Mouse (Mus musculus) ES-Bruce4 (cell line): ENCODE measurements around the gene Mcoln1.

Experiments
- CTCF ChIP-seq: IDR thresholded peaks from one replicate; pipeline ENCODE4 v1.8.1; 2011; ENCODE audit warnings: low read depth, low read length
- POLR2A ChIP-seq: IDR thresholded peaks from one replicate; pipeline ENCODE4 v1.8.1; 2011; ENCODE audit warnings: low read length; ENCODE audit not compliant: insufficient read depth

DNA sequence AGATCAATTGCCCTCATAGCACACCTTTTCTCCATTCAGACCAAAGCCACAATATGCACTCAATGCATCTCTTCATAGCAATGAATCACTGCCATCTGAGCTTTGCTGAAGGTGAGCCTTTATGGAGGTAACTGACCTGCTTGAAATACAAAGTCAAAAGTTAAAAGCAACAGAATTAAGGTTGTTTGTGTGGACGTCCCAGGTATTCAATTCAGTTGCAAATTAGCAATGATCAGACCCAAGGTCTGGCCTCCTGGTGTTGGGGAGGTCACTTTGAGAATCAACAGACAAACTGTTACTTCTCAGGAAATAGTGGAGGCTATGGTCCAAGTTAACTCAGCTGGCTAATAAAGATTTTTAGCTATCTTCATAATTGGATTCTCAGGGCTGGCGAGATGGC is 46.3 kb downstream of the Mcoln1 start:
- no peak for TF ChIP-seq CTCF
- TF ChIP-seq POLR2A: no peak
